Mouse (Mus musculus) ovary, postnatal 14 days (tissue): ENCODE measurements around the gene Zfp13.

ENCODE experiments used
- DNase-seq: peaks from one replicate; pipeline ENCODE4 v3.0.0; 2022; ENCODE audit warnings: low spot score

Gene Zfp13

GRCm38 (mm10) chr17:23592208-23592925 lies 6.9 kb downstream of the Zfp13 start:
- peak; percentile 91 for DNase-seq

DNA sequence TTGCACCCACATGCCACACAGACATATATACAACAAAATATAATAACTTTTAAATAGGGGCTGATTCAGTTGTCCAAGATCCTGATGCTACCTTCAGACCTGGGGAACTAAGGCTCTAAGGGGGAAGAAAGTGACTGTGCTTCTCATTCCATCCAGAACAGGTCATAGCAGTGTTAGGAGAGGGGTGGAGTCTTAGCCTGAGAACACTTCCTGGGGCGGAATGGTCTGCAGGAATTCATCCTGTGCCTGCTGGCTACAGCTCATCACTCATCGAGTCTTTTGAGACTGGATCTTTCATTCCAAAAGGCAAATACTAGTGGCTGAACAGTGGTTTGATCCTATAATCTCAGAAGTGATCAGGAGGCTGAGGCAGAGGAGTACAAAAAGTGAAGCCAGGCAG lies 12.0 kb downstream of the Zfp13 start:
- DNase-seq, result no peak

DNA sequence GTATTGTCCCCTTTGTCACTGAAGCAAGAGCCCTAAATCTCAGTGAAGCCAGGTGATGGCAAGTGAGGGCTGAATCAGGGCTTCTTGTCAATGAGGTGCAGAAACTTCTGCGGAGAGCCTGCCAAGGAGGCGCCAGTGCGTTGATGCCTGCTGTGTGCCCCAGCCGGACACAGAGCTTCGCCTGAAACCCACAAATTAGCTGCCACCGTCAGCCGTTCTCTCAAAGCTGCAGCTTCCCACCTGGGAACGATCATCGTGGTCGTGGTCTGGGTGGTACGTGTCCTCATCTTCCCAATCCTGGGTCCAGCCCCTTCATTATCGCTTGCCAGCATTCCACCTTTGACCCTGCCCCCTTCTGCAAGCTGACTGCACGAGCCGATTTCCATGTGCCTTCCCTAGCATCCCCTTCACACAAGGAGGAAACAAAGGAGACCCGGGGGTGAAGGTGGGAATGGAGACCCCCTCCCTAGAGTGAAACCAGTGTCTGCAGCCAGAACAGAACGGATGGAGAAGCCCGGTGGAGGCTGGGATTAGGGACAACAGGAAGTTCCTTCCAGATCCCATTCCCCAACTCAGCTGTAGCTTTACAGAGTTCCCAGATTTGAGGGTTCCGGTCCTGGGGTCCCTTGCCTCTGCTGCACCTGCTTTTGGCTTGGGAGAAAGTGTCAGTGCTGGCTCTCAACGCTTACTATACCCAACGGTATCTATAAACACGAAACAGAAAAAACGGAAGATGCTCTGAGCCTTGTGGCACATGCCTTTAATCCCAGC lies 13.4 kb downstream of the Zfp13 start:
- DNase-seq, result peak; percentile 52

DNA sequence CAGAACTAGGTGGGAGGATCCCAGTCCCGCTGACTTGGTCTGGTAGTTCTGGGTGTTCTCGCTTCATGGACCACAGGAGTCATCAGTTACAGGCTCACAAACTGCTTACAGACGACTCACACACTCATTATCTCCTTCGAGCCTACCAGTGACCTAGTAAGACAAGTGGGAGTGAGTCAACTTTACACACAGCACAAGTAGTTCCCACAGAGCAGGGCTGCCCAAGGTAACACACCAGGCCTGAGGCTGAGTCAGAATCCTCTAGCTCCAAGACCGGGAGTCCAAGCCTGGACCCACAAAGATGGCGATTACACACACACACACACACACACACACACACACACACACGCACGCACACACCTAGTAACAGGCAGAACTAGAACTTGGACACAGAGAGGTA lies 14.5 kb downstream of the Zfp13 start:
- DNase-seq, result no peak

DNA sequence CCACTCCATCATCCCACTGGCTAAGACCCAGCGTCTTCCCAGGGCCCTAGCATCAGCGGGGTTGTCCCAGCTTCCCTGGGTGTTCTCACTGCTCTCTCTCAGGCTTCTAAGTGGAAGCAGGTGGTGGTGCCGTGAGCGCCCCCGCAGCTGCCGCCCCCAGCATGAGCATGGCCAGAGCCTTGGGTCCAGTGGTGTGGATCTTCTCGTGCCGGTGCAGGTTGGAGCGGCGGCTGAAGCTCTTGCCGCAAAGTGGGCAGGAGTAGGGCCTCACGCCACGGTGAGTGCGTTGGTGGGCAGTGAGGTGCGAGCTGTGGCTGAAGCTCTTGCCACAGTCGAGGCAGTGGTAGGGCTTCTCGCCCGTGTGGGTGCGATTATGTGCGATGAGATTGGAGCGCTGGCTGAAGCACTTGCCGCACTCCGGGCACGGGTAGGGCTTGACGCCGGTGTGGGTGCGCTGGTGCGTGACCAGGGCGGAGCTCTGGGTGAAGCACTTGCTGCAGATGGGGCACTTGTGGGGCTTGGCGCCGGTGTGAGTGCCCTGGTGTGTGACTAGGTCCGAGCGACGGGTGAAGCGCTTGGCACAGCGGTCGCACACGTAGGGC lies 23.2 kb downstream of the Zfp13 start:
- no peak for DNase-seq

DNA sequence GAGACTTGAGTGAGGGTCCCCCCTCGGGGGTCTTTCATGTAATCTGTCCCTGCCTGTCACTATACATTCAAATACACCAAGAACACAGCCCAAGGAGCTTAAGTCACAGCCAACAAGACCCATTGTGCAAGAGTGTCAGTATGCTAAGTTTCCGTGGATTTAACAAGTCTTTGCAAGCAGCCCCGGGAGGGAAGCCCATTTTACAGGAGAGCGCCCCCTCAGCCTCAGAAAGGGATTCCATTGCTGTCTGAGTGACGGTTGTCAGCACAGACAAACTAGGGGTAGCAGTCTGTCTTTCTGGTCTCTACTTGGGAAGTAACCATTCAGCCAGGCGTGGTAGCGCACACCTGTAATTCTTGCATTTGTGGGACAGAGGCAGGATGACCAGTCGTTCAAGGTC lies 25.2 kb downstream of the Zfp13 start:
- DNase-seq, result no peak

DNA sequence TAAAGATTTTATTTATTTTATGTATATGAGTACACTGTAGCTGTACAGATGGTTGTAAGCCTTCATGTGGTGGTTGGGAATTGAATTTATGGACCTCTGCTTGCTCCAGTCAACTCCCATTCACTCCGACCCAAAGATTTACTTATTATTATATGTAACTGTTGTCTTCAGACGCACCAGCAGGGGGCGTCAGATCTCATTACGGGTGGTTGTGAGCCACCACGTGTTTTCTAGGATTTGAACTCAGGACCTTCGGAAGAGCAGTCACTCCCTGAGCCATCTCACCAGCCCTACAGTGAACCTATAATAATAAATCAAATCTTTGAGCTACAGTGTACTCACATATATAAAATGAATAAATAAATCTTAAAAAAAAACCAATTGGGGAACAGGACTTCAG lies 27.2 kb downstream of the Zfp13 start:
- no peak for DNase-seq

GRCm38 (mm10) chr17:23571084-23571483 lies 28.2 kb downstream of the Zfp13 start:
- DNase-seq, result no peak

DNA sequence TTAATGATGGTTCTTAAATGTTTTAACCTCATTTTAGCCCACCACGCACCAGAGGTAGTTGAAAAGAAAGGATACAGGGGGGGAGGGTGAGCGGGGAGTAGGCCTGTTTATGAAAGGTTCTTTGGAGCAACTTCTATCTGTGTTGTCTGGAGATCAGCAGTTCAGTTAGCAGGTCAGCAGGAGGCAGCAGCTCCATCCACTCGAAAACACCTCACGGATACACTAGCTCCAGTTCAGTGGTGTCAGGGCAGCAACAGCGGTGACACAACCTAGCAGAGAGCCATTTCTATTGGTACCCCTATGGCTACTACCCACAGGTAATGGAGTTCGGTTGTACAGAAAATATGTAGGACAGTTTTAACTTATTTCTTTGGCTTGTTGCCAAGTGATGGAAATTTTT lies 29.3 kb downstream of the Zfp13 start:
- peak; percentile 38 for DNase-seq

DNA sequence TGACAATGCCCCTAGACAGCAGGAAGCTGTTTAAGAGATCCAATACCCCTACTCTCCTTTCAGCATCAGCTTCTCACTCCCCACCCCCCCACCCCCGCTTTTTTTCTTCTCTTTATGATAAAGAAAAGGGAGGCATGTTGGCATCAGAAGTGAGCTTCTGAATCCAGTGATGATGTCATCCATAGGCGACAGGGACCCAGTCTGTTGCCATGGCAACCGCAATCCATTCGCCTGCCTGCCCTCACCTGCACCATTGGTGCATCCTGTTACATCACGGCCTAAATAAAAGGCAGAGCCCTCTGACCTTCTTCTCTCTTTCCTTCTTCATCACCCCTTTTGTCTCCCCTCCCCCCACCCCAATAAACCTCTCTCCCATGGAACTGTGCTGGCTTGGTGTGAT lies 30.9 kb downstream of the Zfp13 start:
- DNase-seq, result no peak

DNA sequence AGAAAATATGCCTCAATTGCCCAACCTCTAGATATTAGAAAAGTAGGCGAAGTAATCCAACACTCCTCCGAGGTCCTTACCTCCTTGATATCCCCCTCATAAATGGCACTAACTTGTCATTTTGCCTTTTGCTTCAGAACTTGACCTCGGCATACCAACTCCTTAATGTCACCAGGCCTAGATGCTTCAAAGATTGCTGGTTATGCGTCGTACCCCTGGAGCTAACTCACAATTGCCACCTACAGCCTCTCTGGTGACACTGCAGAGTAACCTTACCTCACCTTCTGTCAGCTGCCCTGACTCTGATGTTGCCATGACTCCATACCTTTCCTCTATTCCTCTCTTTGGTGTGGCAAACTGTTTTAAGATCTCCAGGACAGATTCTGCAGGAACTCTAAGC lies 32.5 kb downstream of the Zfp13 start:
- DNase-seq, result no peak

DNA sequence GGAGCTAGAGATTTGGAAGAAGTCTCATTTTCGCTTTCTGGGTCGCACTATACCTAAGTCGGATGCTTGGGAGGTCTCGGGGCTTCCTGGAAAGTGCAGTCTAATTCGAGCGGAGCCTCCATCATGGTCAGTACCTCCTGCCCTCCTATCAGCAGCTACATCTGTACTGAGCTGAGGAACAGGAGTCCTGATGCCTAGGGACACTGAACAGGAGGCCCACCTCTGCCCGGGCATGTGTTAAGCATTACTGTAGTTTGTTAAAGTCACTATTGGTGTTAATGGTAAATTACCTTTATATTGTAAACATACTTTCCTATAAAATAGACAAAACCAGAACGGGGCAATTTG lies 34.9 kb downstream of the Zfp13 start:
- peak; percentile 25 for DNase-seq

DNA sequence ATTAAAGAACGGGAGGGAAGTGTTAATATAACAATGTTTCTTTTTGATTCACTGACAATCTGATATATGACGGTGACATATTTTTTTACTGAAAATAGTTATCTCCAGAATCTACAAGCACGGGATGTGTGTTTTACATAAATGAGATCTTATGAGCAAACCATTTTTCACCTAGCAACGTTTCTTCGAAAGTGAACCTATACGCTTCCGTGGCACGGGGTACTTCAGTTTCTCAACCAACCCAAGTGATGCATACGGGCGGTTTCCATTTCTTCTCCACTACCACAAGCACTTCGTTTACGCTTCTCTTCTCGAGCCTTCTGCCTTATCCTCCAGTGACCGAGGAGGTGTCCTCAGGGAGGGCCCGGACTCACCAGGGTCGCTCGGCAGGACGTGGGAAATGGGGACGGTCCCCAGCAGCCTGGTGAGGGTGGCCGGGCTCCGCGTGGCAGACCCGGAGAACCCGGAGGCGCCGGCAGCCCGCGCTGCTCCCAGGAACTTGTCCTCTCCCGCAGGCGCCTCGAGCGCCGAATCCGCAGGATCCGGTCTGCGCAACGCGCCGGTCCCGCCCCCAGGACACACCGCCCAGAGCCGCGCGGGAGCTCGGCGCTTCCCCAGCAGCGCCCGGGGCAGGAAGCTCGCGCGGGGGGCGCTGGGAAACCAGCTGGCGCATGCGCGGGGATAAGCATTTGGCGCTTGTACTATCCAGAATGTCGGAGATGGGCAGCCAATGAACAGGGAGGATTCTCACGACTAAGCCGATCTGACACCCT lies 35.5 kb downstream of the Zfp13 start, which contains the start of gene Zfp213:
Gene Zfp213 (minus strand): TSS at position 644 of the 773 bp plus-strand sequence.
- peak; percentile 88 for DNase-seq

GRCm38 (mm10) chr17:23559767-23560166 lies 39.5 kb downstream of the Zfp13 start:
- DNase-seq, result no peak

- no peak for DNase-seq
These were observed 43.9 kb downstream of the Zfp13 start for GRCm38 (mm10) chr17:23555243-23555916.

- DNase-seq, result no peak
These were observed 45.0 kb downstream of the Zfp13 start for GRCm38 (mm10) chr17:23554321-23554720.

GRCm38 (mm10) chr17:23553634-23554120 lies 45.6 kb downstream of the Zfp13 start:
- no peak for DNase-seq

DNA sequence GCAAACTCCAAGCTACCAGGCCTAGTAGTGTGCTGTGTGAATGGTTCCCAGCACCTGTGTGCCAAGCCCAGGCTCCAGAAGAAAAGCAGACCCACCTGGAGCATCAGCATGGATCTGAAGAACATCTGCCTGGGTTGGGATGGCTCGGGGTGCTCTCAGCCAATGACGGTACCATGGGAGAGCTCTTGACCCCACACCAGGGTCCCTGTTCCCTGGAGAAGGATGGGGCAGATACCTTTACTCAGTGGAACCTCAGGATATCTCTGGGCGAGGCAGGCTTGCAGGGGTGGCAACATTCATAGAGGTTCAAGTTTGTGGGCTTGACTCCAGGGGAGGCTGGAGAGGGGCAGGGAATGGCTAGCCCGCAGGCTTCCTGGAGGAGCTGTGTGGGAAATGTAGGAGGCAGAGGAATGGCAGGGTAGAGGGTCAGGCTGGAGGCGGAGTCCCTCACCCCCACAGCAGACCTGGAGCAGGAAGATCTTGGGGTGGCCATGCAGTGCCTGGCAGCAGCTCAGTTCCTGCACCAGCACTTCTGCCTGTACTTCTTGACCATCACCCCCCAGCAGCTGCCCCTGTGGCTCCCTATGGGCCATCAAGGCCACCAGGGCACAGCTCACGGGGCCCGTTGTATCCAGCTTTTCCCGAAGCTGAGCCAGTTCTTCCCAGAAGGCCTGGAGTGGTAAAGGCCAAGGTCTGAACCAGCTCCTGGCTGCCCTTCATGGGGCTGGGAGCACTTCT lies 46.2 kb downstream of the Zfp13 start:
- no peak for DNase-seq

- no peak for DNase-seq
These were observed 47.3 kb downstream of the Zfp13 start for GRCm38 (mm10) chr17:23551963-23552362.

DNA sequence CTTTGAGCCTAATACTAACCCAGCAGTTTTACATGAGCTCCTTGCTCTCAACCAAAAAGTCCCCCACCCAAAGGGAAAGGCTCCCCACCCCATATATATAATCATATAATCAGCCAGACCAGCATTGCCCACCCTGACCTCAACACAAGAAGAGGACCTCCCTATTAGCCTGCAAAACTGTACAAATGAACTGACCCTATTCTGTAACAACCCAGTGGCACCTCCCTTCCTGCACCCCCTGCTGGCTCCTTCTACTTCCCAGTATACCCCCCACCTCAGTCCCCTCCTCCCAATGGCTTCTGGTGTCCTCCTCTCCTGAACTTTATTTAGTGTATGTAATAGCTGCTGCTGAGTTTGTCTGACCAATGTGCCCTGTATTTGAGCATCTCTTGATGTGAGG lies 47.9 kb downstream of the Zfp13 start:
- DNase-seq, result no peak

DNA sequence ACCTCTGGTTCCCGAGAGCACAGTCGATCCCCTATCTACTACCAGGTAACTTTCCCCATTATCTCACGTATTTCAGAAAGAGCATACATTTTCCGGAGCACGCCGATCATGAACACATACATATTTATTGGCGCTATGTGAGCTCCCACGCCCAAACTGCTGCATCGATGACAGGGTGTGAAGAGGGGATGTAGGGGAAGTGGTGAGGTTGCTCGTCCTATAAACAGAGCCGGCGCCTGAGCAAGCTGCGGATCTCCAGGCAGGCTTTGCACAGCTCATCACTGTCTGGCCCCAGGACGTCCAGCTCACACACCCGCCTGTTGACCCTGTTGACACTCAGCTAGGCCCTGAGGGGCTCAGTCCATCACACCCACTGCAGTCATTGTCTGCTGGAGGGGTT lies 48.4 kb downstream of the Zfp13 start:
- DNase-seq, result no peak
